In genomic region chr11:44539291-44539930, GRCm38 (mm10) we compare ENCODE assay signal across 11 mouse cellular contexts. TPM values are rescaled to one million over a fixed set of nuclear protein-coding genes. Genes with fewer than 3 reads are reported as not detected.
DNase-seq lines count a peak whose midpoint lies in the region; ATAC-seq and TF ChIP-seq lines count a peak whose summit lies in the region.
"Had no signal": no experiment of that assay in that cellular context is flagged by ENCODE, and none has a peak within 500 bp of the region (broad histone marks: within the 10 kb centered on the region; RNA-seq: fewer than 3 reads in every experiment).

No protein-coding gene starts in this region.

- H3K9me3 ChIP-seq in embryonic facial prominence, embryonic 12.5 days = no peaks in the 10 kb centered on the region
- no peaks in the 10 kb centered on the region for H3K9me3 ChIP-seq in liver, embryonic 15.5 days (replicated peaks)

- no peak overlapping the region for H3K9ac ChIP-seq in embryonic facial prominence, embryonic 12.5 days
- no peak overlapping the region for H3K9ac ChIP-seq in liver, embryonic 15.5 days

- no peak overlapping the region for H3K4me2 ChIP-seq in embryonic facial prominence, embryonic 12.5 days (replicated peaks)
- no peak overlapping the region for H3K4me2 ChIP-seq in liver, embryonic 15.5 days

- TF ChIP-seq CTCF in left cerebral cortex, adult 2 months (IDR thresholded peaks at IDR 0.05) = no peak

- DNase-seq in left cerebral cortex, postnatal 4 days = peak; percentile 21
- no peak for DNase-seq in left cerebral cortex, adult 2 months (ENCODE audit: extremely low spot score in 1 of 2, low spot score in 2 of 2)
- DNase-seq in NIH3T3 (ENCODE audit: low read depth) = peak; percentile 63
- no peak for DNase-seq in urinary bladder, postnatal 36 days (ENCODE audit: low spot score in 2 of 2)
- no peak for DNase-seq in layer of hippocampus, adult 11-12 months (ENCODE audit: low spot score)
- no peak for DNase-seq in retina, embryonic 14.5 days (ENCODE audit: low spot score)
- DNase-seq: kidney, adult 8-10 months; layer of hippocampus, adult 9-11 months; lung, adult 2 months had no signal

- intact Hi-C loops in left cerebral cortex, postnatal 4 days (cut with DNase I) = no loop called here
- intact Hi-C loops in left cerebral cortex, adult 2 months (cut with DNase I) = no loop called here

- peaks cover 34% of the 10 kb centered on the region for H3K36me3 ChIP-seq in embryonic facial prominence, embryonic 12.5 days
- H3K36me3 ChIP-seq in liver, embryonic 15.5 days (replicated peaks) = peaks cover 95% of the 10 kb centered on the region

- H3K27ac ChIP-seq in left cerebral cortex, adult 2 months = no peak overlapping the region
- H3K27ac ChIP-seq in embryonic facial prominence, embryonic 12.5 days = peak overlapping the region; percentile 64; the same call in 1 of the 2 replicates
- peak overlapping the region; percentile 45; the same call in 1 of the 2 replicates for H3K27ac ChIP-seq in liver, embryonic 15.5 days (replicated peaks)

- H3K4me1 ChIP-seq in embryonic facial prominence, embryonic 12.5 days = peaks cover 17% of the 10 kb centered on the region
- peaks cover 49% of the 10 kb centered on the region for H3K4me1 ChIP-seq in liver, embryonic 15.5 days (replicated peaks)

- no peak for ATAC-seq in embryonic facial prominence, embryonic 12.5 days (ENCODE audit: insufficient number of reproducible peaks, insufficient read depth, low FRiP score, low TSS enrichment)
- ATAC-seq in liver, embryonic 15.5 days (ENCODE audit: insufficient read depth) = no peak

- no peaks in the 10 kb centered on the region for H3K27me3 ChIP-seq in embryonic facial prominence, embryonic 12.5 days
- H3K27me3 ChIP-seq in liver, embryonic 15.5 days = no peaks in the 10 kb centered on the region

- H3K4me3 ChIP-seq in left cerebral cortex, adult 2 months = no peak overlapping the region
- no peak overlapping the region for H3K4me3 ChIP-seq in embryonic facial prominence, embryonic 12.5 days
- H3K4me3 ChIP-seq in liver, embryonic 15.5 days (replicated peaks) = no peak overlapping the region

- 37% methylated on average over 10 of the region's 10 CpGs for WGBS in embryonic facial prominence, embryonic 12.5 days
- 89% methylated on average over 10 of the region's 10 CpGs for WGBS in liver, embryonic 15.5 days (ENCODE audit: insufficient replicate concordance)

RNA-seq across cellular contexts. Expression of gene Rnf145, which starts 20.6 kb away (rescaled TPM):
- 100 to 1,000 TPM in 1 of 2 experiments, 10 to 100 TPM in 1; 93.0 to 107 TPM for total RNA-seq in left cerebral cortex, postnatal 4 days (2021)
- 10 to 100 TPM; 82.0 to 97.8 TPM for total RNA-seq in left cerebral cortex, adult 2 months (2021)
- polyA plus RNA-seq in embryonic facial prominence, embryonic 12.5 days (2016; fragmentation: Nextera tagmentation; extraction: Ambion mirVana) = 98.4 and 100 TPM in 2 replicates
- polyA plus RNA-seq in liver, embryonic 15.5 days (2015; fragmentation: Nextera tagmentation; extraction: Ambion mirVana) = 53.5 and 59.8 TPM in 2 replicates

Comparison
In these comparisons a context has a peak if more than half of its experiments do, and no peak if none do; other contexts are left out.
1. DNase-seq: peak in left cerebral cortex, postnatal 4 days (single experiment) and NIH3T3 (single experiment); none in left cerebral cortex, adult 2 months (0 of 2), urinary bladder, postnatal 36 days (0 of 2), layer of hippocampus, adult 11-12 months (single experiment) and retina, embryonic 14.5 days (single experiment).